In genomic region chr13:55178556-55178955, GRCm38 (mm10) we compare ENCODE assay signal across 9 mouse cellular contexts. TPM values are rescaled to one million over a fixed set of nuclear protein-coding genes. Genes with fewer than 3 reads are reported as not detected.
A peak's percentile ranks its signal among the peaks of the same experiment; 100 is the strongest.
DNase-seq lines count a peak whose midpoint lies in the region; ATAC-seq and TF ChIP-seq lines count a peak whose summit lies in the region.
"Had no signal": no experiment of that assay in that cellular context is flagged by ENCODE, and none has a peak within 500 bp of the region (broad histone marks: within the 10 kb centered on the region; RNA-seq: fewer than 3 reads in every experiment).

No protein-coding gene starts in this region.

- no peaks in the 10 kb centered on the region for H3K79me2 ChIP-seq in C2C12 (ENCODE audit: control insufficient read depth, insufficient read depth)

- no peaks in the 10 kb centered on the region for H3K36me3 ChIP-seq in C2C12 (ENCODE audit: control insufficient read depth, insufficient read depth)
- H3K36me3 ChIP-seq in kidney, postnatal 0 days (ENCODE audit: insufficient read depth, low read length), result no peaks in the 10 kb centered on the region
- no peaks in the 10 kb centered on the region for H3K36me3 ChIP-seq in liver, embryonic 14.5 days (replicated peaks; ENCODE audit: control insufficient read depth, insufficient read depth, low read depth)
- no peaks in the 10 kb centered on the region for H3K36me3 ChIP-seq in neural tube, embryonic 12.5 days

- no peak overlapping the region for H3K4me2 ChIP-seq in kidney, postnatal 0 days (ENCODE audit: low read length)
- H3K4me2 ChIP-seq in liver, embryonic 14.5 days (ENCODE audit: low read depth), result no peak overlapping the region
- H3K4me2 ChIP-seq in neural tube, embryonic 12.5 days (replicated peaks), result no peak overlapping the region

- peak; percentile 73 for DNase-seq in Muller cell, postnatal 12 days (ENCODE audit: inconsistent ontology term)
- peak; percentile 87 for DNase-seq in cerebellum, postnatal 14 days
- DNase-seq in frontal cortex, postnatal 36 days (ENCODE audit: low spot score in 2 of 2), result peak; percentile 63 to 82
- peak; percentile 77 for DNase-seq in kidney, postnatal 0 days (ENCODE audit: low spot score)
- DNase-seq in liver, embryonic 14.5 days (ENCODE audit: low read depth in 3 of 3, low spot score in 3 of 3), result peak in 2 of 3 experiments; percentile 47 to 53
- DNase-seq in thymus, postnatal 25 days, result peak; percentile 74

- no peaks in the 10 kb centered on the region for H3K9me3 ChIP-seq in kidney, postnatal 0 days (replicated peaks; ENCODE audit: low read length)
- H3K9me3 ChIP-seq in liver, embryonic 14.5 days (ENCODE audit: control insufficient read depth, low read length), result no peaks in the 10 kb centered on the region
- no peaks in the 10 kb centered on the region for H3K9me3 ChIP-seq in neural tube, embryonic 12.5 days

- peak; percentile 70 for TF ChIP-seq CTCF in C2C12 (IDR thresholded peaks at IDR 0.05; ENCODE audit: control insufficient read depth, insufficient read depth, insufficient read length)
- TF ChIP-seq CTCF in kidney, postnatal 0 days (IDR thresholded peaks at IDR 0.05; ENCODE audit: low read depth), result peak; percentile 92
- peak; percentile 85 for TF ChIP-seq CTCF in liver, embryonic 14.5 days (IDR thresholded peaks at IDR 0.05; ENCODE audit: low read depth)

- 37% methylated on average over 2 of the region's 2 CpGs for WGBS in kidney, postnatal 0 days
- WGBS in liver, embryonic 14.5 days (ENCODE audit: insufficient replicate concordance), result 46% methylated on average over 2 of the region's 2 CpGs
- 34% methylated on average over 2 of the region's 2 CpGs for WGBS in neural tube, embryonic 12.5 days

- H3ac ChIP-seq in C2C12 (ENCODE audit: control insufficient read depth, insufficient read length, low read depth), result no peak overlapping the region

- no peaks in the 10 kb centered on the region for H3K79me3 ChIP-seq in C2C12 (ENCODE audit: low read depth)

- no peaks in the 10 kb centered on the region for H3K27me3 ChIP-seq in C2C12 (ENCODE audit: control insufficient read depth, insufficient read depth, insufficient read length)
- H3K27me3 ChIP-seq in kidney, postnatal 0 days (ENCODE audit: insufficient read depth, low read length), result no peaks in the 10 kb centered on the region
- H3K27me3 ChIP-seq in liver, embryonic 14.5 days (ENCODE audit: control insufficient read depth, insufficient read depth, low read length), result no peaks in the 10 kb centered on the region
- no peaks in the 10 kb centered on the region for H3K27me3 ChIP-seq in neural tube, embryonic 12.5 days (replicated peaks)

- H3K4me1 ChIP-seq in kidney, postnatal 0 days (replicated peaks; ENCODE audit: insufficient read depth, low read length), result no peaks in the 10 kb centered on the region
- H3K4me1 ChIP-seq in liver, embryonic 14.5 days (replicated peaks; ENCODE audit: control insufficient read depth in 2 of 2, insufficient read depth in 2 of 2, low read length in 1 of 2), result peaks cover 2 to 15% of the 10 kb centered on the region in 2 experiments; a peak in 3 of 4 replicates
- H3K4me1 ChIP-seq in neural tube, embryonic 12.5 days, result peaks cover 6% of the 10 kb centered on the region

- no peak for ATAC-seq in kidney, postnatal 0 days (replicated peaks; ENCODE audit: low FRiP score, low read depth)
- no peak for ATAC-seq in liver, embryonic 14.5 days (ENCODE audit: insufficient read depth)
- 0 out of 2 replicates have a peak, but pooled peaks have one; percentile 58 for ATAC-seq in neural tube, embryonic 12.5 days (ENCODE audit: low FRiP score, low read depth)

- no peak for TF ChIP-seq EP300 in liver, embryonic 14.5 days (IDR thresholded peaks at IDR 0.05; ENCODE audit: low read depth)

- H3K9ac ChIP-seq in kidney, postnatal 0 days (ENCODE audit: low read depth, low read length), result no peak overlapping the region
- no peak overlapping the region for H3K9ac ChIP-seq in liver, embryonic 14.5 days (replicated peaks)
- H3K9ac ChIP-seq in neural tube, embryonic 12.5 days, result no peak overlapping the region

- H3K4me3 ChIP-seq in C2C12 (ENCODE audit: insufficient read depth, poor library complexity, severe bottlenecking), result no peak overlapping the region
- no peak overlapping the region for H3K4me3 ChIP-seq in kidney, postnatal 0 days (replicated peaks; ENCODE audit: low read depth, low read length)
- H3K4me3 ChIP-seq in liver, embryonic 14.5 days (ENCODE audit: insufficient read depth in 1 of 2, low read depth in 2 of 2, low read length in 2 of 2), result no peak overlapping the region
- H3K4me3 ChIP-seq in neural tube, embryonic 12.5 days, result no peak overlapping the region

- H3K27ac ChIP-seq in kidney, postnatal 0 days, result no peak overlapping the region
- H3K27ac ChIP-seq in liver, embryonic 14.5 days, result no peak overlapping the region
- H3K27ac ChIP-seq in neural tube, embryonic 12.5 days, result no peak overlapping the region

TF ChIP-seq in C2C12, 6 proteins besides CTCF, POLR2A, EP300 and RAD21:
- TF ChIP-seq MYOD1 (IDR thresholded peaks at IDR 0.05; ENCODE audit: control insufficient read depth, insufficient read length, low read depth) (no peak), USF1 (IDR thresholded peaks at IDR 0.05; ENCODE audit: low read depth) (no peak), MAX (IDR thresholded peaks at IDR 0.05) (no peak), FOSL1 (IDR thresholded peaks at IDR 0.05; ENCODE audit: insufficient read depth, low read length, poor library complexity, severe bottlenecking) (no peak), MYOG (IDR thresholded peaks at IDR 0.05; ENCODE audit: control insufficient read depth, extremely low read depth, insufficient read length) (no peak), CEBPB (IDR thresholded peaks at IDR 0.05; ENCODE audit: low read depth) (no peak)

RNA-seq across cellular contexts. Expression of gene Fgfr4, which starts 26.1 kb away (rescaled TPM):
- polyA plus RNA-seq in C2C12 (2012; fragmentation: generic; extraction: Trizol), result 2.8 TPM
- 14.6 and 15.8 TPM in 2 replicates for polyA plus RNA-seq in kidney, postnatal 0 days (2015; fragmentation: Nextera tagmentation; extraction: Ambion mirVana)
- polyA plus RNA-seq in liver, embryonic 14.5 days (2012; rRNA removed), result 3.9 and 4.7 TPM in 2 replicates
- 3.3 and 4.5 TPM in 2 replicates for polyA plus RNA-seq in liver, embryonic 14.5 days (2014; fragmentation: Nextera tagmentation; extraction: Ambion mirVana)
- polyA plus RNA-seq in neural tube, embryonic 12.5 days (2016; fragmentation: Nextera tagmentation; extraction: Ambion mirVana), result 2.8 and 3.7 TPM in 2 replicates

RNA-seq across cellular contexts. Expression of gene Nsd1, which starts 31.0 kb away (rescaled TPM):
- polyA plus RNA-seq in C2C12 (2012; fragmentation: generic; extraction: Trizol), result 10.5 TPM
- 51.7 and 52.5 TPM in 2 replicates for polyA plus RNA-seq in kidney, postnatal 0 days (2015; fragmentation: Nextera tagmentation; extraction: Ambion mirVana)
- 7.0 and 8.0 TPM in 2 replicates for polyA plus RNA-seq in liver, embryonic 14.5 days (2012; rRNA removed)
- polyA plus RNA-seq in liver, embryonic 14.5 days (2014; fragmentation: Nextera tagmentation; extraction: Ambion mirVana), result 13.8 and 15.8 TPM in 2 replicates
- 68.6 and 81.6 TPM in 2 replicates for polyA plus RNA-seq in neural tube, embryonic 12.5 days (2016; fragmentation: Nextera tagmentation; extraction: Ambion mirVana)

RNA-seq across cellular contexts. Expression of gene Gm17617, which starts 45.2 kb away (rescaled TPM):
- not detected for polyA plus RNA-seq in C2C12 (2012; fragmentation: generic; extraction: Trizol)
- not detected in 2 replicates for polyA plus RNA-seq in kidney, postnatal 0 days (2015; fragmentation: Nextera tagmentation; extraction: Ambion mirVana)
- polyA plus RNA-seq in liver, embryonic 14.5 days (2012; rRNA removed), result not detected in 2 replicates
- not detected in 2 replicates for polyA plus RNA-seq in liver, embryonic 14.5 days (2014; fragmentation: Nextera tagmentation; extraction: Ambion mirVana)
- polyA plus RNA-seq in neural tube, embryonic 12.5 days (2016; fragmentation: Nextera tagmentation; extraction: Ambion mirVana), result not detected in 2 replicates
- polyA plus RNA-seq: heart, embryonic 14.5 days had no signal
